Mouse (Mus musculus) lung, postnatal 14 days (tissue): ENCODE results near the gene Syt3.

Experiments used
- DNase-seq: peaks from one replicate; pipeline ENCODE4 v3.0.0; 2021

Syt3 gene

GRCm38 (mm10) chr7:44427666-44428065, 43.8 kb downstream of the Syt3 start:
- DNase-seq: no peak

DNA sequence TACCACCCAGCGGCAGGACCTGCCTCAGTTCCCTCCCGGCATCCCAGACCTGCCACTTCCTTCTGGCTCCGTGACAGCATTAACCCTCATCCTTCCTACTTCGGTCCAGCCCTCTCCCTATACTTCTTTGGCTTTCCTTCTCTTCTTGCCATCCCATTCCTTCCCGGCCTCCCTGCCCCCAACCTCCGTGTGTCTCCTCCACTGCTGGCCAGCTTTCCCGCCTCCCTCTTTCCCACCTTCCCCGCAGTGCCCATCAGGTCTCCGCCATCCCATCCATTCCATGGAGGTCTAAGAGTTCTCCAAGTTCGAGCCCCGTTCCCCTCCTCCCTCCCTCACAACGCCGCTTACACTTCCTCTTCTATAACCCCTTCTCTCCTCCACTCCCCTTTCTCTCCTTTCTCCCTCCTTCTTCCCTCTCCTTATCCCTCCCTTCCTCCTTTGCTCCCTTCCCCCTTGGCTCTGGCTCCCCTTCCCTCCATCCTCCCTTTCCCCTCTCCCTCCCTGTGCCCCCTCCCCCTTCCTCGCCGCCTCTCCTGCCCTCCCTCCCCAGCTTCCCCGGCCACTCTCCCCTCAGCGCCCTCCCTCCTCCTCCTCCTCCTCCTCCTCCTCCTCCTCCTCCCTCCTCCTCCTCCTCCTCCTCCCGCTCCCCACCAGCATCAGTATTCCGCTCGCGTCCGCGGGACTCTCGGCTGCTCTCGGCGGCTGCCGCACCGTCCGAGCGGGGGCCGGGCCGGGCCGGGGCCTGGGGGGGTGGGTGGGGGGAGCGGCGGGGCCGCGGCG, 44.5 kb downstream of the Syt3 start:
- no peak for DNase-seq

DNA sequence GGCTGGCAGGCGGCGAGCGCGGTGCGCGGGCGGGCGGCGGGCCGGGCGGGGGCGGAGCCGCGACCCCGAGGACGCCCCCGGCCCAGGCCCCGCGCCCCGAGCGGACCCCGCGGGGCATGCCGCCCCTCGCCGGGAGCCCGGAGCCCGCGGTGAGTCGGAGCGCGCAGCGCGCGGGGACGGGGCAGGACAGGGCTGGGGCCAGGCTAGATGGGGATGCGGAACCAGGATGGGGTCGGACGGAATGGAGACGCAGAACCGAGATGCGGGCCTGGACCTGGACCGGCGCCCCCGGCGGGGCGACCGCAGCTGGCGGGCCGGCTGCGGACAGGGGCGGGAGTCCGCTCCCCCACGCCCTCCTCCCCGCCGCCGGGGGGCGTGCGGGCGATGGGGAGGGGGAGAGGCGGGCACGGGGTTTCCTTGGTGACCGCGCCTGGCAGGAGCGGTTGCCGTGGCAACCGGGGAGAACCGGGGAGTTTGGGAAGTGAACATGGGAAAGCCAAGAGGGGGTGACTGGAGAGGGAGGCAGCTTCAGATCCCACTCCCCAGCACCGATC, 45.1 kb downstream of the Syt3 start, which contains the start of gene Lrrc4b:
Gene Lrrc4b (plus strand): TSS at position 51 of the 554 bp plus-strand sequence.
- DNase-seq: no peak

DNA sequence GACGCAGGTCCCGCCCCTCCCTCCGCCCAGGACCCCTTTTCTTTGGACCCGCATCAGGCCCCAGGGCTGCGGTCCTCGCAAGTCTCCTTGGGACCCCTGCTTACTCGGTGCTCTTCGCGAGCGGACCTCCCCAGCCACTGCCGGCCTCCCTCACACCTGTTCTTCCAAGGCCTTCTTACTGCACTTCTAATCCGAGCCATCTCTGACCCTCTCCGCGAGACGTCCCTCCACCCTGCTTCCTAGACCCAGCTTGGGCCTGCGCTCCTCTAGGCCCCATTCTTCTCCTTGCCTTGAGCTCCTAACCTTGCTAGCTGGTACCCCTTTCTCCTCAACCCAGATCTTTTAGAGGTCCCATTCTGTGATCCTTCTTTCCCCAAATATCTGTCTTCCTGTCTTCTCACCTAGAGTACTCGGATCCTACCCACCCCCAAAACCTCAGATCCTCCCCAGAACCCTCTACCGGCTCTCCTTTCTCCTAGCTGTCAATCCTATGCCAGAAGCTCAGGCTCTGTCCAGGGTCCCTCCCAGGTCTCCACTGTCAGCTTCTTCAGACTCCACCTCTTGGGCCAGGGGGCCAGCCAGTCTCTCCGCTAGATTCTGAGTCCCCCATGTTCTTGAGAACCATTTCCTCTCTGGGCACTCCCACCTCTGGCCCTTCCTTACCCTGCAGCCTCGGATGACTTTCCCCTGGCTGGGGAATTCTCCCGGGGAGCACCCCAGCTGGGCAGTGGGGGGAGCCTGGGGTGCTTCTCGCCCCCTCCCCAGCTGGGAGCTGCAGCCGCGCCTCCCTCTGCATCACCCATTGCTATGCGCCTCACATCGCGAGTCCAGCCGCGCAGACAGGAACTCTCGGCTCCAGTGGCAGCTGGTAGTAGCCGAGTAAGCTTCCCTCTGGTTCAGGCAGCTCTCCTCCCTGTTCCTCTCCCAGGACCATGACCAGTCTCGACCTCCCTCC, 45.9 kb downstream of the Syt3 start:
- DNase-seq: no peak

GRCm38 (mm10) chr7:44432550-44432949, 48.6 kb downstream of the Syt3 start:
- no peak for DNase-seq

GRCm38 (mm10) chr7:44433371-44433770, 49.5 kb downstream of the Syt3 start:
- DNase-seq: no peak

- DNase-seq: no peak
Measured at GRCm38 (mm10) chr7:44434089-44434488, 50.2 kb downstream of the Syt3 start.

DNA sequence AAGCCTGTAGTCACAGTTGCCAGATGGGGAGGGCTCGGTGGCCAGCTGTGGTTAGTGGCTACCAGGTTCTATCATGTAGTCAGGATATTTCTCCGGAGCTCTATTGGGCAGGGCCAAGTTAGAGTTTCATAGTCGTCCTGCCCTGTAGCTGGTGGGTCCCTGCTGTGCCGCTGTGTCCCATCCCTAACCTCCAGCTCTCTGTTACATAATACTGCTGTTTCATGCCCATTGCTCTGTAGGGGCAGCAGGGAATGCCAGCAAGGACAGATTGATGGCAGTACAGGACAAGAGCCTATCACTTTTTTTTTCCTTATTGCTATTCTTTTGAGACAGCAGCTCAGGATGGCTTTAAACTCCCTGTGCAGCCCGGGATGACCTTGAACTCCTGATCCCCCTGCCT, 51.9 kb downstream of the Syt3 start:
- no peak for DNase-seq

- no peak for DNase-seq
Measured at GRCm38 (mm10) chr7:44436267-44436666, 52.4 kb downstream of the Syt3 start.

- no peak for DNase-seq
Measured at GRCm38 (mm10) chr7:44437188-44437587, 53.3 kb downstream of the Syt3 start.

DNA sequence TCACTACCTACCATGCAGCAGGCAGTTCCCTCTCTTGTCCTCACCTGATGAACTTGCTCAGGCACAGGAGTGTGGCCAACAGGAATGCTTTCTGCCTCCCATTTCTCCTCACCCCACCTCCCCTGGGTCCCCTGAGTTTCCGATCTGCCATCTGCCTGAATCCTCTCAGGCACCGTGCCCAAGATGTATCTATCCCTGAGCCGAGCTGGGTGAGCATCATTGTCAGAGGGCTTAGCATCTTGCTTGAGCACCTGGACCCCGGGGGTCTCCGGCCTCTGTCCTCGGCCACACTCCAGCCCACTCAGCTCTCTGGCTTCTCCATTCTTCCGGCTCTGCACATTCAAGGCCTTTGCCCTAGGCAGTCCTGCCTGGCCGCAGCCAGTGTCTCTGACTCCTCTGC, 54.0 kb downstream of the Syt3 start:
- no peak for DNase-seq

DNA sequence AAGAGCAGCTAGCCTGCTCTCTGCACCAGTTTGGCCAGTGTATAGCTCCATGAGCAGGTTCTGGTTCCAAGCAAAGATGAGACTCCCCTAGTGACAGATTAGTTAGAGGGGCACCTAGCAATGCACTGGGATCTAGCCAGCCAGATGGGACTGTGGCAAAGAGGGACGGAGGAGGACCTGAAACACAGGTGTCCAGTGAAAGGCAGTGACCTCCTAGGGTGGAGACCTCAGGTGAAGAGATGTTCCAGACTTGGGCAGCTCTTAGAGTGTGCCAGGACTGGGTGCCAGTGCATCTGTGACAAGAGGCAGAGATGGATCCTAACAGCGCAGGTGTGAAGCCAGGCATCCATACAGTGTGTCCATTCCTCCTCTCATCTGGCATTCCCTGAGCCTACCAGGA, 55.8 kb downstream of the Syt3 start:
- no peak for DNase-seq

GRCm38 (mm10) chr7:44440479-44440878, 56.6 kb downstream of the Syt3 start:
- DNase-seq: no peak

GRCm38 (mm10) chr7:44441180-44441579, 57.3 kb downstream of the Syt3 start:
- no peak for DNase-seq

DNA sequence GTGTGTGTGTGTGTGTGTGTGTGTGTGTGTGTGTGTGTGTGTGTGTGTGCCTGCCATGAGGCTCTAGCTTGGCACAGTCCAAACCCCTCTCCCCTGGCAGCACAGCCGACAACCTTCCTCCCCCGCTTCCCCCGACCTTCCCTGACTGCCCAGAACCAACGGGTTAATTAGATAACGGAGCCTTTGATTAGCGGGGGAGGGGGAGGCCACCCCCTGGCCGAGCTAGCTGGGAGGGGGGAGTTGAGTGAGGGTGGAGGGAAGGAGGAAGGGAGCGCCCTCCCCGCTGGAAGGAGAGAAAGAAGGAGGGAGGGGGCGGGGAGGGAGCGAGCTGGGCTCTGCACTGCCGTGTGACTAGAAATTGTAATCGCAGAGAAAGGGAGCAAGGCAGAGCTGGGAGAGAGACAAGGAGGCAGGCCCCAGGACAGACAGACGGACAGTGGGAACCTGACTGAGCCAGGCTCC, 57.8 kb downstream of the Syt3 start:
- DNase-seq: no peak

DNA sequence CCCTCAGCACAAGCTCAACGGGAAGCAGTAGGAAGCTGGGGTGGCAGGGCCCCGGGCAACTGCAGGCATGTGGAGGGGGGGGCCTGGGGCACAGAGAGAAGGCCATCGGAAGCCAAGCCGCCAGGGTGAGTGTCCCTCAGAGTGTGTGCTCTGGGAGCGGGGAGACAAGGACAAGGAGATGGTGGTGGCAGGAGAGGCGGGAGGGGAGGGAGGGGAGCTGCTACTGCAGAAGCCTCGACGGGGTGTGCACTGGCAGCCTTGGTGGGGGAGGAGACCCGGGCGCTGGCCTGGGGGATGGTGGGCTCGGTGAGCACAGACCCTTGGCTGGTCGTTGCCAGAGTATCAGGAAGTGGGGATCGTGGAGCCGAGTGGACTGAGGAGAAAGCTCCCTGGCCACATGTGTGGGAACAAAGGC, 58.5 kb downstream of the Syt3 start:
- no peak for DNase-seq

DNA sequence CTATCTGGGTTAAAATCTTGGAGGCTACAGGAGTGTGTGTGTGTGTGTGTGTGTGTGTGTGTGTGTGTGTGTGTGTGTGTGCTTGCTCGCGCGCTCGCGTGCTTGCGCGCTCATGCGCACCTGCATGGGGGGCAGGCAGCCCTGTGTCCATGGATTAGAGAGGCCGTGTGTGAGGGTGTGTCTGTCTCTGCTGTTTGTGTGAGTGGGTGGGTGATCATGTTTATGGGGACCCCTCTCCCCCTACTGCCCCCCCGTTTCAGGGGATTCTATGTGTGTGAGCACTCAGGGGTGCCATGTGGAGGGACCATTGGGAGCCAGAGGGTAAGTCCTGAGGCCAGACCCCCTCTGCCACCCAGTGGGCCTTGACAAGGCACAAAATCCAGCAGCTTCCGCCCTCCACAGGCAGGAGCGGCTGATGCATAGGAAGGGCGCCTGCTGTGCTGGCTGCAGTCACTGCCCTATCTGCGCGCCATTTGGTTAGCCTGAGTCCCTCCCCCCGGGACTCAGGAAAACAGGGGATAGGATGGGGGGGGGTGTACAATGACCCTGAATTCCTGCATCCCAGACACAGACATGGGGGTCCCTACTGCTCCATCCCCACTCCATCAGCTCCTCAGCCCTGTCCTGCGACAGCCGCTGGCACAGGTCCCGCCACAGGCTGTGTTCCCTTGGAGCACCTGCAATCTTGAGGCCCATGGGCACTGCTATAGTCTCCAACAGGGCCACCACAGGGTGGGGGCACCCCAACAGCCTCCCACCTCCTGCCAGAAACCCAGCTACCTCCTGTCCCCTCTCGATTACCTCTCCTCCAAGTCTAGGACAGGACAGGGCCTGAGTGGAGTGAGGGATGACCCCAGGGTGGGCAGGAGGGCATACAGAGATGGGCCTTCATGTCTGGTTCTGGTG, 59.6 kb downstream of the Syt3 start:
- no peak for DNase-seq

GRCm38 (mm10) chr7:44444886-44445527, 61.1 kb downstream of the Syt3 start:
- DNase-seq: no peak

DNA sequence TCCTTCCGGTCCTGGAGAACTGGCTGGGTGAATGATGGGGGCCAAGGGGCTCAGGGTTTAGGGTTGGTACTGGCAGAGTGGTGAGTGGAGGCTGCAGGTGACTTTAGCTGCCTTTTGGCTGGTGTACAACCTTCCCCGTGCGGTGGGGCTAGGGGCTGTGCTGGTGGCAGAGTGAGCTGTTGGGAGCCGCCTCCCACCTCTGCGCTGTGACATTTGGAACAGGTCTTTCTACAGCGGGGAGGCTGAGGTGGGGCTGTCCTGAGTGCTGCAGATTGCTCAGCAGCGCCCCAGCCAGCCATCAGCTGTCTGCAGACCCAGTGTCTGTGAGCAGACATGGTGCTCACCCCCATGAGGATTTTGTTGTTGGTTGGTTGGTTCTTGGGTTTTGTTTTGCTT, 61.6 kb downstream of the Syt3 start:
- DNase-seq: no peak

- DNase-seq: no peak
Measured at GRCm38 (mm10) chr7:44446070-44446855, 62.4 kb downstream of the Syt3 start.
